Mouse (Mus musculus): ENCODE measurements around the gene Rnf114. TPM values are rescaled to one million over a fixed set of nuclear protein-coding genes. Genes with fewer than 3 reads are reported as not detected.

Rnf114 gene
- total RNA-seq, 1 experiment: 48.1 TPM

GRCm38 (mm10) chr2:167559413-167559812 lies 67.0 kb downstream of the Rnf114 start:
- in situ Hi-C loops (cut with MboI; ENCODE audit: low sequenced_read_pairs in 2 of 2, unreplicated experiment in 2 of 2): no loop called here
- no peak for TF ChIP-seq CHD2 (IDR thresholded peaks at IDR 0.05; ENCODE audit: low read depth, low read length)
- TF ChIP-seq ZC3H11A (IDR thresholded peaks at IDR 0.05; ENCODE audit: borderline replicate concordance, low read depth, low read length): no peak
- no peak for TF ChIP-seq ZNF384 (IDR thresholded peaks at IDR 0.05; ENCODE audit: low read depth, low read length)
- TF ChIP-seq HCFC1 (IDR thresholded peaks at IDR 0.05; ENCODE audit: borderline replicate concordance, insufficient read depth, low read length): no peak
- no peak for TF ChIP-seq MAFK (IDR thresholded peaks at IDR 0.05; ENCODE audit: insufficient read depth, low read depth, low read length)
- peak overlapping the region; percentile 41 for H3K9ac ChIP-seq (ENCODE audit: insufficient read depth, low read depth, low read length, poor library complexity, severe bottlenecking)
- H3K4me1 ChIP-seq (ENCODE audit: control insufficient read depth in 2 of 2, insufficient read depth in 2 of 2, low read length in 2 of 2, poor library complexity in 1 of 2): peaks cover 0 to 18% of the 10 kb centered on the region in 2 experiments; a peak in 3 of 4 replicates
- H3K27ac ChIP-seq (ENCODE audit: insufficient read depth, low read depth, low read length, poor library complexity, severe bottlenecking): no peak overlapping the region
- H3K9me3 ChIP-seq (ENCODE audit: control insufficient read depth, insufficient read depth, low read depth, low read length): no peaks in the 10 kb centered on the region
- peak overlapping the region; percentile 24 to 41; a peak in 3 of 4 replicates for H3K4me3 ChIP-seq (ENCODE audit: insufficient read depth in 1 of 2, low read depth in 1 of 2, low read length in 2 of 2, poor library complexity in 1 of 2, severe bottlenecking in 1 of 2)
- no peak for DNase-seq (ENCODE audit: low read depth, low spot score)
- H3K36me3 ChIP-seq (ENCODE audit: control insufficient read depth, insufficient read depth, low read length, poor library complexity, severe bottlenecking): no peaks in the 10 kb centered on the region

- no peak for TF ChIP-seq ZNF384 (IDR thresholded peaks at IDR 0.05; ENCODE audit: low read depth, low read length)
- no peak for TF ChIP-seq CHD2 (IDR thresholded peaks at IDR 0.05; ENCODE audit: low read depth, low read length)
- no peak for TF ChIP-seq ZC3H11A (IDR thresholded peaks at IDR 0.05; ENCODE audit: borderline replicate concordance, low read depth, low read length)
- no peak for TF ChIP-seq MAFK (IDR thresholded peaks at IDR 0.05; ENCODE audit: insufficient read depth, low read depth, low read length)
- H3K4me3 ChIP-seq (ENCODE audit: insufficient read depth in 1 of 2, low read depth in 1 of 2, low read length in 2 of 2, poor library complexity in 1 of 2, severe bottlenecking in 1 of 2): no peak overlapping the region
- H3K9ac ChIP-seq (ENCODE audit: insufficient read depth, low read depth, low read length, poor library complexity, severe bottlenecking): no peak overlapping the region
- no peaks in the 10 kb centered on the region for H3K9me3 ChIP-seq (ENCODE audit: control insufficient read depth, insufficient read depth, low read depth, low read length)
- no peak for DNase-seq (ENCODE audit: low read depth, low spot score)
- H3K36me3 ChIP-seq (ENCODE audit: control insufficient read depth, insufficient read depth, low read length, poor library complexity, severe bottlenecking): no peaks in the 10 kb centered on the region
- H3K27ac ChIP-seq (ENCODE audit: insufficient read depth, low read depth, low read length, poor library complexity, severe bottlenecking): no peak overlapping the region
- peaks cover 0 to 18% of the 10 kb centered on the region in 2 experiments; a peak in 3 of 4 replicates for H3K4me1 ChIP-seq (ENCODE audit: control insufficient read depth in 2 of 2, insufficient read depth in 2 of 2, low read length in 2 of 2, poor library complexity in 1 of 2)
- in situ Hi-C loops (cut with MboI; ENCODE audit: low sequenced_read_pairs in 2 of 2, unreplicated experiment in 2 of 2): no loop called here
Measured at GRCm38 (mm10) chr2:167562101-167562500, 69.7 kb downstream of the Rnf114 start.

- DNase-seq (ENCODE audit: low read depth, low spot score): no peak
- H3K27ac ChIP-seq (ENCODE audit: insufficient read depth, low read depth, low read length, poor library complexity, severe bottlenecking): no peak overlapping the region
- TF ChIP-seq CHD2 (IDR thresholded peaks at IDR 0.05; ENCODE audit: low read depth, low read length): no peak
- TF ChIP-seq MAFK (IDR thresholded peaks at IDR 0.05; ENCODE audit: insufficient read depth, low read depth, low read length): no peak
- no peak for TF ChIP-seq ZNF384 (IDR thresholded peaks at IDR 0.05; ENCODE audit: low read depth, low read length)
- no peak for TF ChIP-seq HCFC1 (IDR thresholded peaks at IDR 0.05; ENCODE audit: borderline replicate concordance, insufficient read depth, low read length)
- no peak for TF ChIP-seq ZC3H11A (IDR thresholded peaks at IDR 0.05; ENCODE audit: borderline replicate concordance, low read depth, low read length)
- H3K9me3 ChIP-seq (ENCODE audit: control insufficient read depth, insufficient read depth, low read depth, low read length): no peaks in the 10 kb centered on the region
- in situ Hi-C loops (cut with MboI; ENCODE audit: low sequenced_read_pairs in 2 of 2, unreplicated experiment in 2 of 2): no loop called here
- no peak overlapping the region for H3K9ac ChIP-seq (ENCODE audit: insufficient read depth, low read depth, low read length, poor library complexity, severe bottlenecking)
- H3K4me1 ChIP-seq (ENCODE audit: control insufficient read depth in 2 of 2, insufficient read depth in 2 of 2, low read length in 2 of 2, poor library complexity in 1 of 2): peaks cover 0 to 18% of the 10 kb centered on the region in 2 experiments; a peak in 3 of 4 replicates
- H3K4me3 ChIP-seq (ENCODE audit: insufficient read depth in 1 of 2, low read depth in 1 of 2, low read length in 2 of 2, poor library complexity in 1 of 2, severe bottlenecking in 1 of 2): no peak overlapping the region
- no peaks in the 10 kb centered on the region for H3K36me3 ChIP-seq (ENCODE audit: control insufficient read depth, insufficient read depth, low read length, poor library complexity, severe bottlenecking)
Measured at GRCm38 (mm10) chr2:167563035-167563434, 70.6 kb downstream of the Rnf114 start.

- Histone ChIP-seq H3K9me3 (ENCODE audit: control insufficient read depth, insufficient read depth, low read depth, low read length) (no peaks in the 10 kb centered on the region), H3K9ac (ENCODE audit: insufficient read depth, low read depth, low read length, poor library complexity, severe bottlenecking) (no peak overlapping the region), H3K4me1 (ENCODE audit: control insufficient read depth in 2 of 2, insufficient read depth in 2 of 2, low read length in 2 of 2, poor library complexity in 1 of 2) (peaks cover 0 to 13% of the 10 kb centered on the region in 2 experiments; a peak in 2 of 4 replicates), H3K4me3 (ENCODE audit: insufficient read depth in 1 of 2, low read depth in 1 of 2, low read length in 2 of 2, poor library complexity in 1 of 2, severe bottlenecking in 1 of 2) (no peak overlapping the region; a peak in 1 of 4 replicates), H3K36me3 (ENCODE audit: control insufficient read depth, insufficient read depth, low read length, poor library complexity, severe bottlenecking) (no peaks in the 10 kb centered on the region), H3K27ac (ENCODE audit: insufficient read depth, low read depth, low read length, poor library complexity, severe bottlenecking) (no peak overlapping the region)
- no peak for TF ChIP-seq HCFC1 (IDR thresholded peaks at IDR 0.05; ENCODE audit: borderline replicate concordance, insufficient read depth, low read length)
- TF ChIP-seq ZNF384 (IDR thresholded peaks at IDR 0.05; ENCODE audit: low read depth, low read length): no peak
- no peak for TF ChIP-seq CHD2 (IDR thresholded peaks at IDR 0.05; ENCODE audit: low read depth, low read length)
- no peak for TF ChIP-seq MAFK (IDR thresholded peaks at IDR 0.05; ENCODE audit: insufficient read depth, low read depth, low read length)
- no peak for TF ChIP-seq ZC3H11A (IDR thresholded peaks at IDR 0.05; ENCODE audit: borderline replicate concordance, low read depth, low read length)
- in situ Hi-C loops (cut with MboI; ENCODE audit: low sequenced_read_pairs in 2 of 2, unreplicated experiment in 2 of 2): no loop called here
- no peak for DNase-seq (ENCODE audit: low read depth, low spot score)
Measured at GRCm38 (mm10) chr2:167563703-167564102, 71.3 kb downstream of the Rnf114 start.

Data from ES-E14 (cell line).